Mouse (Mus musculus): ENCODE data around the gene 1700122O11Rik.

The 1700122O11Rik gene

GRCm38 (mm10) chr17:48028250-48028649 lies 9.8 kb downstream of the 1700122O11Rik start:
- in situ Hi-C loops (cut with MboI), result no loop called here

- in situ Hi-C loops (cut with MboI), result no loop called here
Observed at GRCm38 (mm10) chr17:48027677-48028076, 10.4 kb downstream of the 1700122O11Rik start.

GRCm38 (mm10) chr17:48027019-48027418 lies 11.1 kb downstream of the 1700122O11Rik start:
- in situ Hi-C loops (cut with MboI), result no loop called here

GRCm38 (mm10) chr17:48024045-48024444 lies 14.0 kb downstream of the 1700122O11Rik start:
- in situ Hi-C loops (cut with MboI), result no loop called here

- in situ Hi-C loops (cut with MboI), result no loop called here
Observed at GRCm38 (mm10) chr17:48019585-48019984, 18.5 kb downstream of the 1700122O11Rik start.

- in situ Hi-C loops (cut with MboI), result no loop called here
Observed at GRCm38 (mm10) chr17:48016566-48016965, 21.5 kb downstream of the 1700122O11Rik start.

GRCm38 (mm10) chr17:48012561-48012960 lies 25.5 kb downstream of the 1700122O11Rik start:
- in situ Hi-C loops (cut with MboI), result no loop called here

- in situ Hi-C loops (cut with MboI), result no loop called here
Observed at GRCm38 (mm10) chr17:48011105-48011504, 27.0 kb downstream of the 1700122O11Rik start.

- in situ Hi-C loops (cut with MboI), result no loop called here
Observed at GRCm38 (mm10) chr17:48010283-48010682, 27.8 kb downstream of the 1700122O11Rik start.

GRCm38 (mm10) chr17:48005816-48006215 lies 32.3 kb downstream of the 1700122O11Rik start:
- in situ Hi-C loops (cut with MboI), result no loop called here

GRCm38 (mm10) chr17:48005091-48005490 lies 33.0 kb downstream of the 1700122O11Rik start:
- in situ Hi-C loops (cut with MboI), result no loop called here

- in situ Hi-C loops (cut with MboI), result no loop called here
Observed at GRCm38 (mm10) chr17:48004619-48005018, 33.5 kb downstream of the 1700122O11Rik start.

- in situ Hi-C loops (cut with MboI), result no loop called here
Observed at GRCm38 (mm10) chr17:48002486-48002885, 35.6 kb downstream of the 1700122O11Rik start.

- in situ Hi-C loops (cut with MboI), result no loop called here
Observed at GRCm38 (mm10) chr17:48001586-48002361, 36.3 kb downstream of the 1700122O11Rik start.

GRCm38 (mm10) chr17:48001157-48001556 lies 36.9 kb downstream of the 1700122O11Rik start:
- in situ Hi-C loops (cut with MboI), result no loop called here

- in situ Hi-C loops (cut with MboI), result no loop called here
Observed at GRCm38 (mm10) chr17:47999812-48000211, 38.3 kb downstream of the 1700122O11Rik start.

- in situ Hi-C loops (cut with MboI), result no loop called here
Observed at GRCm38 (mm10) chr17:47999403-47999802, 38.7 kb downstream of the 1700122O11Rik start.

GRCm38 (mm10) chr17:47997806-47998205 lies 40.3 kb downstream of the 1700122O11Rik start:
- in situ Hi-C loops (cut with MboI), result no loop called here

- in situ Hi-C loops (cut with MboI), result no loop called here
Observed at GRCm38 (mm10) chr17:47990392-47991123, 47.5 kb downstream of the 1700122O11Rik start.

GRCm38 (mm10) chr17:47989951-47990378 lies 48.1 kb downstream of the 1700122O11Rik start:
- in situ Hi-C loops (cut with MboI), result no loop called here

GRCm38 (mm10) chr17:47988811-47989210 lies 49.3 kb downstream of the 1700122O11Rik start:
- in situ Hi-C loops (cut with MboI), result no loop called here

GRCm38 (mm10) chr17:47988074-47988473 lies 50.0 kb downstream of the 1700122O11Rik start:
- in situ Hi-C loops (cut with MboI), result no loop called here
